Mouse (Mus musculus) limb, embryonic 14.5 days (tissue): ENCODE measurements around the gene Psmd9. TPM values are rescaled to one million over a fixed set of nuclear protein-coding genes. Genes with fewer than 3 reads are reported as not detected.

Experiments used
- ATAC-seq: fragments of 200-750 bp; cut with Nextera tagmentation; 2 replicates; pipeline ENCODE4 v1.8.0; 2017; ENCODE audit warnings: low read depth, moderate number of reproducible peaks, moderate TSS enrichment; ENCODE audit not compliant: low FRiP score
- DNase-seq: peaks from one replicate; pipeline ENCODE4 v3.0.0-alpha.2; 2015; ENCODE audit warnings: low spot score
- H3K27ac ChIP-seq: fragments of 300-500 bp; sonication (generic); replicated peaks from 2 replicates; pipeline ENCODE4 v1.5.1; 2014; ENCODE audit warnings: low read depth, mild to moderate bottlenecking, low read length, moderate library complexity, mixed read lengths
- H3K27me3 ChIP-seq: fragments of 300-500 bp; sonication (generic); 2 replicates; pipeline ENCODE4 v1.6.1; 2014; ENCODE audit warnings: low read length, mixed read lengths; ENCODE audit not compliant: control insufficient read depth, insufficient read depth
- H3K36me3 ChIP-seq: fragments of 300-500 bp; sonication (generic); 2 replicates; pipeline ENCODE4 v1.6.1; 2014; ENCODE audit warnings: mild to moderate bottlenecking, low read length, moderate library complexity, mixed read lengths; ENCODE audit not compliant: control insufficient read depth, insufficient read depth
- H3K4me1 ChIP-seq: fragments of 300-500 bp; sonication (generic); 2 replicates; pipeline ENCODE4 v1.6.1; 2014; ENCODE audit warnings: antibody characterized with exemption, low read length, mixed read lengths; ENCODE audit not compliant: control insufficient read depth, insufficient read depth
- H3K4me2 ChIP-seq: fragments of 300-500 bp; sonication (generic); replicated peaks from 2 replicates; pipeline ENCODE4 v1.6.1; 2014; ENCODE audit warnings: low read depth, mild to moderate bottlenecking, low read length, moderate library complexity; ENCODE audit not compliant: severe bottlenecking
- H3K4me3 ChIP-seq: fragments of 300-500 bp; sonication (generic); replicated peaks from 2 replicates; pipeline ENCODE4 v1.5.1; 2014; ENCODE audit warnings: low read length
- H3K9ac ChIP-seq: fragments of 300-500 bp; sonication (generic); 2 replicates; pipeline ENCODE4 v1.6.1; 2014; ENCODE audit warnings: mild to moderate bottlenecking, low read depth, low read length, moderate library complexity; ENCODE audit not compliant: severe bottlenecking
- H3K9me3 ChIP-seq: fragments of 300-500 bp; sonication (generic); 2 replicates; pipeline ENCODE4 v1.6.1; 2016; ENCODE audit warnings: low read length; ENCODE audit not compliant: control insufficient read depth
- POLR2A ChIP-seq: fragments of 200-500 bp; IDR thresholded peaks from 2 replicates; pipeline ENCODE4 v1.8.0; 2012; ENCODE audit warnings: inconsistent platforms, mild to moderate bottlenecking, moderate library complexity, borderline replicate concordance; ENCODE audit not compliant: insufficient read depth, insufficient read length; ENCODE audit errors: extremely low read depth
- WGBS: fragments of 180-500 bp; shearing (Covaris S2); extraction: QIAGEN DNeasy Blood & Tissue Kit; methylation state at CpG from one replicate; pipeline ENCODE4 v1.1.7; 2014; 5-methylcytosine and 5-hydroxymethylcytosine counted together
- polyA plus RNA-seq, 2 experiments: library from polyadenylated mRNA; depleted of rRNA in 1 of 2; stranded (reverse) in 1 of 2; unstranded in 1 of 2; fragments of >200 nt; fragmentation: Nextera tagmentation in 1 of 2; extraction: Ambion mirVana in 1 of 2; gene quantifications; 2 replicates each; pipeline versions ENCODE4 v1.2.1 to v1.2.3; 2012 to 2014

Gene Psmd9
- polyA plus RNA-seq, 2 experiments, result 44.0 to 65.1 TPM

DNA sequence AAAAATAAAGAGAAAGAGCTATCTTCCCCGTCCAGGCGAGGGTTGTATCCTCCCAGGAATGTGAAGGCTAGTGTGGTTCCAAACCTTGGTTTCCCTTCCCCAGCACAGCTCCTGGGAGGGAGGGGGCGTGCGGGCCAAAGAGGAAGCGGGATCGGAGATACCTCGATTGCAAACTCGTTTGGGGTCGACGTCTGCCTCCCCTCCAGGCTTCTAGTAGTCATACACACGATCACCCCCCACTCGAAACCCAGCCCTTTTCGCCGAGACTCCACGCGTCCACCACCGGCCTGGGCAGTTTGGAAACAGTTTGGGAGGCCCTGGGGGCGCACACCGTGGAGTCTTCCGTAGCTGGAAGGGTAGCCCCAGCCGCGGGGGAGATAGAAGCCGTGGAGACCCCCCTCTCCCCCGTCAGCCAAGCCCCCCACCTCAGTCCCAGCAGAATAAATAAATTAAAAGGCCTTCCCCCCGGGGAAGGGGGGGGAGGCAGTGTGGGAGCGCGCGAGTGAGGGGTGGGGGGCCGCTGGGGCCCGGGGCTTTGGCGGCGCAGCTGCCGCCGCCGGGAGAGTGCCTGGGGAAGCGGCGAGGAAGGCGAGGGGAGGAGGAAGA lies 27.6 kb upstream of the Psmd9 start:
- no peaks in the 10 kb centered on the region for H3K27me3 ChIP-seq
- TF ChIP-seq POLR2A, result no peak; the same call in 1 of the 2 replicates
- ATAC-seq, result peak; percentile 8; the same call in 1 of the 2 replicates

GRCm38 (mm10) chr5:123142161-123143157 lies 26.8 kb upstream of the Psmd9 start, which contains the start of gene Setd1b:
Gene Setd1b, plus strand, starts transcription at chr5:123142193.
- WGBS, result under 1% methylated on average over 41 of the region's 103 CpGs
- DNase-seq (peak; percentile 49), ATAC-seq (no peak)
- H3K4me1 ChIP-seq, result peaks cover 30% of the 10 kb centered on the region
- H3K36me3 ChIP-seq, result peaks cover 20% of the 10 kb centered on the region
- H3K4me2 ChIP-seq, result peak within 1 kb of the TSS; percentile 100
- H3K4me3 ChIP-seq, result peak within 1 kb of the TSS; percentile 93
- H3K9ac ChIP-seq, result peak within 1 kb of the TSS; percentile 99
- peak within 1 kb of the TSS; percentile 100 for H3K27ac ChIP-seq
- no peaks in the 10 kb centered on the region for H3K27me3 ChIP-seq
- no peak for TF ChIP-seq POLR2A
- H3K9me3 ChIP-seq, result no peaks in the 10 kb centered on the region

More for the DNA sequence above, 27.6 kb upstream of the Psmd9 start:
- Histone ChIP-seq H3K4me2 (peak overlapping the region; percentile 100), H3K36me3 (peaks cover 19% of the 10 kb centered on the region), H3K4me3 (peak overlapping the region; percentile 93), H3K27ac (peak overlapping the region; percentile 100), H3K9ac (peak overlapping the region; percentile 99), H3K4me1 (peaks cover 38% of the 10 kb centered on the region), H3K9me3 (no peaks in the 10 kb centered on the region)
- WGBS, result under 1% methylated on average over 25 of the region's 38 CpGs
- peak; percentile 60 for DNase-seq

DNA sequence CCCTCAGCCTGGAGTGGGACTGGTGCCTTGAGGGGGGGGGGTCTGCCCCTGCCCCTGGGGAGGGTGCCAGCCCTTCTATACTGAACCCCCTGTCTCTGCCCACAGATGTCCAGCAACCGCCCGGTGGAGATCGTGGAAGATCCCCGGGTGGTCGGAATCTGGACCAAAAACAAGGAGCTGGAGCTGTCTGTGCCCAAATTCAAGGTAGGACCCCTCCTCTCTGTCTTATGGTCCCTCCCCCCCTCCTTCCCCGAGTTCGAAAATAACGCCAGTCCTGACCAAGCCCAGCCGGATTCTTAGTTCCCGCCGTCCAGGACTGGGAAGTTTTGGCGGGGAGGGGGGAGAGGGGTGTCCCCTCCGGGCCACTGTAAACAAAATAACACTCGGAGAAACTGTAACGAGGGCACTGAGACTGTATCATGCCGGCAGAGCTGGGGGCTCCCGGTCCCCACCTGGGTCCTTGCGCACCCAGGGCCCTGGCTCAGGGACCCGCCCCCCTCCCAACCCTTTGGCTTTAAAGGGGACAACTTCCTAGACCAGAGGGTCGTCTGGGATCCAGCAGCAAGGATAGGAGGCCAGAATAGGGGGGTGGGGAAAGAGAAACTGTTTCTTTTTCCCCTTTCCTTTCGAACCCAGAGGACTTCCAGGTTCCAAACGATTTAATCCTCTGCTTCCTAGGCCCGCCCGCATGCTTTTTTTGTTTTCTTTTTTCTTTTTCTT lies 25.8 kb upstream of the Psmd9 start:
- DNase-seq, result peak; percentile 82
- Histone ChIP-seq H3K27ac (peak overlapping the region; percentile 100), H3K9ac (peak overlapping the region; percentile 99), H3K4me2 (peak overlapping the region; percentile 100), H3K36me3 (peaks cover 28% of the 10 kb centered on the region), H3K4me3 (peak overlapping the region; percentile 93), H3K9me3 (no peaks in the 10 kb centered on the region), H3K4me1 (peaks cover 21% of the 10 kb centered on the region), H3K27me3 (no peaks in the 10 kb centered on the region)
- no peak for ATAC-seq
- no peak for TF ChIP-seq POLR2A
- under 1% methylated on average over 24 of the region's 24 CpGs for WGBS

- no peak for TF ChIP-seq POLR2A
- peak overlapping the region; percentile 93 for H3K4me3 ChIP-seq
- H3K4me2 ChIP-seq, result peak overlapping the region; percentile 100
- H3K27me3 ChIP-seq, result no peaks in the 10 kb centered on the region
- peaks cover 36% of the 10 kb centered on the region for H3K36me3 ChIP-seq
- peak overlapping the region; percentile 100 for H3K27ac ChIP-seq
- no peak for DNase-seq
- peak overlapping the region; percentile 99 for H3K9ac ChIP-seq
- no peak for ATAC-seq
- no peaks in the 10 kb centered on the region for H3K9me3 ChIP-seq
- 4% methylated on average over 17 of the region's 17 CpGs for WGBS
- H3K4me1 ChIP-seq, result peaks cover 25% of the 10 kb centered on the region
These were observed 25.1 kb upstream of the Psmd9 start for GRCm38 (mm10) chr5:123143971-123144745.
